Mouse (Mus musculus) C2C12 (cell line): ENCODE measurements around the gene Ugt1a10.
"Not testable (repeated sequence)": the region's sequence is repeated elsewhere in the genome, so short reads cannot be mapped to it uniquely, and the experiment has no call there.

Experiments used
- CEBPB ChIP-seq: IDR thresholded peaks from one replicate; pipeline ENCODE4 v1.6.1; 2011; ENCODE audit warnings: low read depth, mild to moderate bottlenecking, control low read depth, moderate library complexity
- CTCF ChIP-seq: IDR thresholded peaks from one replicate; pipeline ENCODE4 v1.5.1; 2011; ENCODE audit not compliant: control insufficient read depth, insufficient read depth, insufficient read length
- FOSL1 ChIP-seq: IDR thresholded peaks from one replicate; pipeline ENCODE4 v1.8.0; 2011; ENCODE audit warnings: mild to moderate bottlenecking, low read length; ENCODE audit not compliant: poor library complexity, insufficient read depth, severe bottlenecking
- MAX ChIP-seq: IDR thresholded peaks from one replicate; pipeline ENCODE4 v1.6.1; 2011; ENCODE audit warnings: mild to moderate bottlenecking, control low read depth
- MYOD1 ChIP-seq: IDR thresholded peaks from one replicate; pipeline ENCODE4 v1.6.1; 2011; ENCODE audit warnings: low read depth; ENCODE audit not compliant: control insufficient read depth, insufficient read length
- MYOG ChIP-seq: IDR thresholded peaks from one replicate; pipeline ENCODE4 v1.6.1; 2011; ENCODE audit not compliant: control insufficient read depth, insufficient read length; ENCODE audit errors: extremely low read depth
- USF1 ChIP-seq: IDR thresholded peaks from one replicate; pipeline ENCODE4 v1.6.1; 2011; ENCODE audit warnings: low read depth, mild to moderate bottlenecking, control low read depth, moderate library complexity

GRCm38 (mm10) chr1:88172190-88172589 is 117.0 kb downstream of the Ugt1a10 start:
- not testable (repeated sequence) for TF ChIP-seq CEBPB, MYOD1, CTCF, MYOG, USF1, FOSL1, MAX
